Mouse (Mus musculus): Measurements from ENCODE around the gene Tectb. TPM values are rescaled to one million over a fixed set of nuclear protein-coding genes. Genes with fewer than 3 reads are reported as not detected.

Tectb gene
- polyA plus RNA-seq, 1 experiment: not detected

- Histone ChIP-seq H3K27ac (ENCODE audit: insufficient read depth, low read depth, low read length) (no peak overlapping the region), H3K4me1 (ENCODE audit: control insufficient read depth, insufficient read depth, insufficient read length, low read length) (no peaks in the 10 kb centered on the region), H3K4me3 (ENCODE audit: low read depth, low read length) (no peak overlapping the region), H3K27me3 (ENCODE audit: control insufficient read depth, insufficient read depth, low read length) (no peaks in the 10 kb centered on the region), H3K36me3 (ENCODE audit: control insufficient read depth, insufficient read depth, low read length) (no peaks in the 10 kb centered on the region)
- WGBS: 36% methylated on average over 6 of the region's 6 CpGs
- no peak for TF ChIP-seq CTCF (IDR thresholded peaks at IDR 0.05; ENCODE audit: extremely low read depth, insufficient read length, insufficient replicate concordance, low read depth, low read length)
- no peak for TF ChIP-seq POLR2A (IDR thresholded peaks at IDR 0.05; ENCODE audit: low read depth, low read length)
These were observed 26.7 kb downstream of the Tectb start for GRCm38 (mm10) chr19:55207205-55207604.

DNA sequence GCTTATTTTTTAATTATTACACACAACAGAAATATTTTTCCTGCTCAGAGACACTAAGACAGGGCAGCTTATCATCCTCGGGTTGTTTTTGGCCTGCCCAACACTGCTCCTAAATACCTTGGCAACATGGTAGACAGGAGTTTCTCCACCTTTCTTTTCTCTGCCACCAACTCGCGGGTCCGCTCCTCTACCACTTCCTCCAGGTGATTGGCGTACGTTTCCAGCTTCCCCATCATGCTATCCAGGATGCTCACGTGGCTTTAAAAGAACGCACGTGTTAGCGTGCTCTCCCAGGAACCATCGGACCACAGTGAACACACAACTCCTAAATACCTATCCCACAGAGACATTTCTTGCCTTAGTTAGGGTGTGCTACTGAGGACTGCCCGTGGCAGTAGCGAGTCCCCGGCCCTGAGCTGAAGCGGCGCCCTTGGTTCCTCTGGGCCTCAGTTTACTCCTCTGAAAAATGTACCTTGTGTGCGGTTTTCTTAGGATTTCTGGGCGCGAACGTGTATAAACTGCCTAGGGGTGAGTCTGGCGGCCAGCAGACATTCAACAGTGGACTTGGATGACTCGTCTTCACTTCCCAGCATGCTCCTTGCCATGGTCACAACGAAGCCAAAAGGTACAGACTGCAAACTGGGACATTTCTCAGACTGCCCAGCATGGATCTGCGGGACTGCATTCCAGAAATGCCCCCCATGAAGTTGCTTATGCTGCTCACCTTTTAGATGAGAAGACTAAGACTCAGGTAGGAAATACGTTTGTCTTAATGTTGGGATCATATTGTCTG is 27.4 kb downstream of the Tectb start:
- Histone ChIP-seq H3K4me1 (ENCODE audit: control insufficient read depth, insufficient read depth, insufficient read length, low read length) (no peaks in the 10 kb centered on the region), H3K4me3 (ENCODE audit: low read depth, low read length) (no peak overlapping the region), H3K36me3 (ENCODE audit: control insufficient read depth, insufficient read depth, low read length) (no peaks in the 10 kb centered on the region), H3K27me3 (ENCODE audit: control insufficient read depth, insufficient read depth, low read length) (no peaks in the 10 kb centered on the region), H3K27ac (ENCODE audit: insufficient read depth, low read depth, low read length) (no peak overlapping the region)
- WGBS: 50% methylated on average over 25 of the region's 25 CpGs
- TF ChIP-seq POLR2A (IDR thresholded peaks at IDR 0.05; ENCODE audit: low read depth, low read length) (no peak), CTCF (IDR thresholded peaks at IDR 0.05; ENCODE audit: extremely low read depth, insufficient read length, insufficient replicate concordance, low read depth, low read length) (no peak)

DNA sequence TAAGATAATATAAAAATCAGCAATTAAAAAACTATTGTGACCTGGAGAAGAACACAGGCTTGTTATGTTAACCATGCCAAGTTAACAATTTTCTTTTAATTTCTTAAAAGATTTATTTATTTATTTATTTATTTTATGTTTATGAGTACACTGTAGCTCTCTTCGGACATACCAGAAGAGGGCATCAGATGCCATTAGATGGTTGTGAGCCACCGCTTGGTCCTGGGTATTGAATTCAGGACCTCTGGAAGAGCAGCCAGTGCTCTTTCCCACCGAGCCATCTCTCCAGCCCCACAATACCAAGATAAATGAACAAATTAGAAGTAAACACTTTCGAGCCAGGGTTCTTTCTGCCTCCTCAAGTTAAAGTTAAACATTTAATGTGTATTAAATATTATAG is 28.1 kb downstream of the Tectb start:
- WGBS: 57% methylated on average over 4 of the region's 4 CpGs
- H3K27ac ChIP-seq (ENCODE audit: insufficient read depth, low read depth, low read length): no peak overlapping the region
- H3K27me3 ChIP-seq (ENCODE audit: control insufficient read depth, insufficient read depth, low read length): no peaks in the 10 kb centered on the region
- H3K4me3 ChIP-seq (ENCODE audit: low read depth, low read length): no peak overlapping the region
- H3K4me1 ChIP-seq (ENCODE audit: control insufficient read depth, insufficient read depth, insufficient read length, low read length): no peaks in the 10 kb centered on the region
- no peaks in the 10 kb centered on the region for H3K36me3 ChIP-seq (ENCODE audit: control insufficient read depth, insufficient read depth, low read length)
- TF ChIP-seq CTCF (IDR thresholded peaks at IDR 0.05; ENCODE audit: extremely low read depth, insufficient read length, insufficient replicate concordance, low read depth, low read length) (no peak), POLR2A (IDR thresholded peaks at IDR 0.05; ENCODE audit: low read depth, low read length) (no peak)

DNA sequence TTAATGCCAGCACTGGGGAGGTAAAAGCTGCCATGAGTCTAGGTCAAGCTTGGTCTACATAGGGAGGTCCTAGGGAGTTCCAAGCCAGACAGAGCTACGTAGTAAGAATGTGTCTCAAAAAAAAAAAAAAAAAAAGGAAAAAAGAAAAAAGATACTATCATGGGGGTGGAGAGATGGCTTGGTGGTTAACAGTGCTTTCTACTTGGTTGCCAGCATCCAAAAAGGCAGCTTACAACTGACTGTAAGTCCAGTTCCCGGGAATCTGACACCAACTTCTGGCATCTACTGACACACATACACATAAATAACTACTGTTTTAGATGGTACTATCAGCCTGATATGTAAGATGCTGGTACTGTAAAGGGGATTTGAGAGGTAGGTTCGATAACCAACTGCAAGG is 28.6 kb downstream of the Tectb start:
- WGBS: 83% methylated on average over 3 of the region's 3 CpGs
- Histone ChIP-seq H3K4me1 (ENCODE audit: control insufficient read depth, insufficient read depth, insufficient read length, low read length) (no peaks in the 10 kb centered on the region), H3K36me3 (ENCODE audit: control insufficient read depth, insufficient read depth, low read length) (no peaks in the 10 kb centered on the region), H3K27ac (ENCODE audit: insufficient read depth, low read depth, low read length) (no peak overlapping the region), H3K4me3 (ENCODE audit: low read depth, low read length) (no peak overlapping the region), H3K27me3 (ENCODE audit: control insufficient read depth, insufficient read depth, low read length) (no peaks in the 10 kb centered on the region)
- TF ChIP-seq POLR2A (IDR thresholded peaks at IDR 0.05; ENCODE audit: low read depth, low read length) (no peak), CTCF (IDR thresholded peaks at IDR 0.05; ENCODE audit: extremely low read depth, insufficient read length, insufficient replicate concordance, low read depth, low read length) (no peak)

- WGBS: 89% methylated on average over 1 of the region's 1 CpGs
- H3K4me3 ChIP-seq (ENCODE audit: low read depth, low read length): no peak overlapping the region
- H3K27me3 ChIP-seq (ENCODE audit: control insufficient read depth, insufficient read depth, low read length): no peaks in the 10 kb centered on the region
- TF ChIP-seq CTCF (IDR thresholded peaks at IDR 0.05; ENCODE audit: extremely low read depth, insufficient read length, insufficient replicate concordance, low read depth, low read length) (no peak), POLR2A (IDR thresholded peaks at IDR 0.05; ENCODE audit: low read depth, low read length) (no peak)
- no peak overlapping the region for H3K27ac ChIP-seq (ENCODE audit: insufficient read depth, low read depth, low read length)
- H3K36me3 ChIP-seq (ENCODE audit: control insufficient read depth, insufficient read depth, low read length): no peaks in the 10 kb centered on the region
- H3K4me1 ChIP-seq (ENCODE audit: control insufficient read depth, insufficient read depth, insufficient read length, low read length): no peaks in the 10 kb centered on the region
These were observed 31.2 kb downstream of the Tectb start for GRCm38 (mm10) chr19:55211698-55212097.

DNA sequence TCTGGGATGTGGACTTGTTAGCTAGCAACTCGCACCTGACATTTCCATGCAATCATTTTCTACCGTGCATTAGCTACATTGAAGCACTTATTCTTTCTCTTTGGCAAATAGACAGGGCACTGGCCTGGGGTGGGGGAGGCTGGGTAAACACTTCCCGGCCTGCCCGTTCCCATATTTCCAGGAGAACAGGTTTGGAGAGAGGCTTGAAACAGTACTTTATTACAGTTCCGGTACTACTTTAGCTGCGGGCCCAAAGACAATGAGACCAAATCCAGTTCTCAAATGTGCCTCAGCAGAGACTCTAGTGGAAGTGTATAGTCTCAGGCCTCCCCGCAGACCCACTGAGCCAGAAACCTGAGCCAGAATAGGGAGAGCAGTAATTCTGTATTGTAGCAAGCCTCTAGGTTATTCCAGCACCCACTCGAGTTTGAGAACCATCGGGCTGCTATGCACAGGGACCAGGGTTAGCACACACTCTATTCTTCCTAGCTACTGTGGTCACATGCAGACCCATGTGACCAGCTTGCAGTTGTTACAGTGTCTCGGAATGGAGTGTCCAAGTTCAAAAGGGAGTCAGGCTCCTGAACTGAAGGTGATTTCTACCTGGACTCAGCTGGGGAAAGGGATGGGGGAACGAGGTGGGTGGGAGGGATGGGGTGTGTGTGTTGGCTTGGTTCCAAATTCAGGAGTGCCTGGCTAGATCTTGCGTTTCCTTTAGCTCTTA is 33.2 kb downstream of the Tectb start:
- no peaks in the 10 kb centered on the region for H3K4me1 ChIP-seq (ENCODE audit: control insufficient read depth, insufficient read depth, insufficient read length, low read length)
- 41% methylated on average over 12 of the region's 12 CpGs for WGBS
- no peak overlapping the region for H3K4me3 ChIP-seq (ENCODE audit: low read depth, low read length)
- TF ChIP-seq POLR2A (IDR thresholded peaks at IDR 0.05; ENCODE audit: low read depth, low read length) (no peak), CTCF (IDR thresholded peaks at IDR 0.05; ENCODE audit: extremely low read depth, insufficient read length, insufficient replicate concordance, low read depth, low read length) (no peak)
- no peak overlapping the region for H3K27ac ChIP-seq (ENCODE audit: insufficient read depth, low read depth, low read length)
- H3K36me3 ChIP-seq (ENCODE audit: control insufficient read depth, insufficient read depth, low read length): no peaks in the 10 kb centered on the region
- no peaks in the 10 kb centered on the region for H3K27me3 ChIP-seq (ENCODE audit: control insufficient read depth, insufficient read depth, low read length)

DNA sequence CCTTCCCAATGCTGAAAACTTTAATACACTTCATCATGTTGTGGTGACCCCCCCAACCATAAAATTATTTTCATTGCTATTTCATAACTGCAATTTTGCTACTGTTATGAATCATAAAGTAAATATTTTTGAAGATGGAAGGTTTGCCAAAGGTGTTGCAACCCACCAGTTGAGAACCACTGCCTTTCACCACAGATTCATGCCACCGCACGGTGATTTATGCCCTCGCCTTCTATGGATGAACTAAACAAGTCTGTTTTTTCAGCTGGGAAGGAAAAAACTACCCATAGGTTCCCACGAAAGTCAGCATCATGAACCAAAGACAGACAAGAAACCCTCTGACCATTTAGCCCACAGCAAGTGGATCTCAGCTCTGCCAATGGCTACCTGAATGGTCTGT is 36.3 kb downstream of the Tectb start:
- Histone ChIP-seq H3K27me3 (ENCODE audit: control insufficient read depth, insufficient read depth, low read length) (no peaks in the 10 kb centered on the region), H3K36me3 (ENCODE audit: control insufficient read depth, insufficient read depth, low read length) (no peaks in the 10 kb centered on the region), H3K4me1 (ENCODE audit: control insufficient read depth, insufficient read depth, insufficient read length, low read length) (no peaks in the 10 kb centered on the region), H3K4me3 (ENCODE audit: low read depth, low read length) (no peak overlapping the region), H3K27ac (ENCODE audit: insufficient read depth, low read depth, low read length) (no peak overlapping the region)
- no peak for TF ChIP-seq POLR2A (IDR thresholded peaks at IDR 0.05; ENCODE audit: low read depth, low read length)
- no peak for TF ChIP-seq CTCF (IDR thresholded peaks at IDR 0.05; ENCODE audit: extremely low read depth, insufficient read length, insufficient replicate concordance, low read depth, low read length)
- 86% methylated on average over 4 of the region's 4 CpGs for WGBS

All from small intestine, adult 2 months (tissue).